Mouse (Mus musculus): ENCODE data around the gene Ppt1. TPM values are rescaled to one million over a fixed set of nuclear protein-coding genes. Genes with fewer than 3 reads are reported as not detected.

Gene Ppt1
- polyA plus RNA-seq, 1 experiment, result 6.9 TPM

GRCm38 (mm10) chr4:122902156-122902555 is 66.1 kb downstream of the Ppt1 start:
- Histone ChIP-seq H3K36me3 (ENCODE audit: control insufficient read depth, insufficient read depth, low read length) (no peaks in the 10 kb centered on the region), H3K27ac (ENCODE audit: insufficient read depth, low read depth, low read length) (no peak overlapping the region), H3K4me3 (ENCODE audit: low read depth, low read length) (no peak overlapping the region), H3K4me1 (ENCODE audit: control insufficient read depth, insufficient read depth, insufficient read length, low read length) (peaks cover 8% of the 10 kb centered on the region), H3K27me3 (ENCODE audit: control insufficient read depth, insufficient read depth, low read length) (no peaks in the 10 kb centered on the region)
- no peak for TF ChIP-seq POLR2A (IDR thresholded peaks at IDR 0.05; ENCODE audit: low read depth, low read length)
- TF ChIP-seq CTCF (IDR thresholded peaks at IDR 0.05; ENCODE audit: extremely low read depth, insufficient read length, insufficient replicate concordance, low read depth, low read length), result peak; percentile 50; the same call in 1 of the 2 replicates
- 26% methylated on average over 6 of the region's 6 CpGs for WGBS

GRCm38 (mm10) chr4:122903709-122904108 is 67.7 kb downstream of the Ppt1 start:
- 71% methylated on average over 3 of the region's 3 CpGs for WGBS

GRCm38 (mm10) chr4:122905359-122905758 is 69.3 kb downstream of the Ppt1 start:
- H3K36me3 ChIP-seq (ENCODE audit: control insufficient read depth, insufficient read depth, low read length), result no peaks in the 10 kb centered on the region
- 28% methylated on average over 10 of the region's 10 CpGs for WGBS
- H3K27me3 ChIP-seq (ENCODE audit: control insufficient read depth, insufficient read depth, low read length), result no peaks in the 10 kb centered on the region
- H3K4me1 ChIP-seq (ENCODE audit: control insufficient read depth, insufficient read depth, insufficient read length, low read length), result peaks cover 15% of the 10 kb centered on the region; the same call in 1 of the 2 replicates
- H3K4me3 ChIP-seq (ENCODE audit: low read depth, low read length), result no peak overlapping the region
- TF ChIP-seq CTCF (IDR thresholded peaks at IDR 0.05; ENCODE audit: extremely low read depth, insufficient read length, insufficient replicate concordance, low read depth, low read length), result no peak
- no peak for TF ChIP-seq POLR2A (IDR thresholded peaks at IDR 0.05; ENCODE audit: low read depth, low read length)
- no peak overlapping the region for H3K27ac ChIP-seq (ENCODE audit: insufficient read depth, low read depth, low read length)

More at GRCm38 (mm10) chr4:122903709-122904108, 67.7 kb downstream of the Ppt1 start:
- no peak for TF ChIP-seq CTCF (IDR thresholded peaks at IDR 0.05; ENCODE audit: extremely low read depth, insufficient read length, insufficient replicate concordance, low read depth, low read length)
- no peak for TF ChIP-seq POLR2A (IDR thresholded peaks at IDR 0.05; ENCODE audit: low read depth, low read length)
- no peaks in the 10 kb centered on the region for H3K36me3 ChIP-seq (ENCODE audit: control insufficient read depth, insufficient read depth, low read length)
- H3K4me3 ChIP-seq (ENCODE audit: low read depth, low read length), result no peak overlapping the region
- peak overlapping the region; percentile 5; the same call in 1 of the 2 replicates for H3K27ac ChIP-seq (ENCODE audit: insufficient read depth, low read depth, low read length)
- H3K27me3 ChIP-seq (ENCODE audit: control insufficient read depth, insufficient read depth, low read length), result no peaks in the 10 kb centered on the region
- H3K4me1 ChIP-seq (ENCODE audit: control insufficient read depth, insufficient read depth, insufficient read length, low read length), result peaks cover 12% of the 10 kb centered on the region; the same call in 1 of the 2 replicates

Other genes starting within 250 kb of the Ppt1 start
- gene 9530002B09Rik, start 147.0 kb upstream of the Ppt1 start, polyA plus RNA-seq (2012; rRNA removed), result not detected in 2 replicates
- 46.5 and 85.8 TPM in 2 replicates for gene Cap1, start 49.8 kb downstream of the Ppt1 start, polyA plus RNA-seq (2012; rRNA removed)
- 23.8 and 28.0 TPM in 2 replicates for gene Mfsd2a, start 124.9 kb downstream of the Ppt1 start, polyA plus RNA-seq (2012; rRNA removed)
- 3.0 and 7.1 TPM in 2 replicates for gene Mycl, start 159.4 kb downstream of the Ppt1 start, polyA plus RNA-seq (2012; rRNA removed)
- 2.5 and 2.7 TPM in 2 replicates for gene Trit1, start 180.4 kb downstream of the Ppt1 start, polyA plus RNA-seq (2012; rRNA removed)

All from small intestine, adult 2 months (tissue).